Comparison of ENCODE assay signal across 26 mouse cellular contexts in the genomic region with DNA sequence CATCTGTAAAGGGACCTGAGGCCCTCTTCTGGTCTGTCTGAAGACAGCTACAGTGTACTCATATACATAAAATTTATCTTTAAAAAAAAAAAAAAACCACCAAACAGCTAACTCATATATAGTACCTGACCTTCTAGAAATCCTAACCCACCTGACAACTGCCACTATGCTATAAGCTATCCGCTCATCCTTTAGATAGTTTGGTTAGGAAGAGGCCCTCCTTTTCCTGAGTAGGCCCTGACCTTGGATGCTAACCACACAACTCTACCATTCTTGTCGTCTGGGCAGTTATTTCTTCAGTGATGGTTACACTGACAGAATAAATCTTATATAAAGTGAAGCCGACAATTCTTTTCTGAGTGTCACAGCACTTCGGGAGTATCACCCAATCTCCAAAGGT.
"Had no signal": no experiment of that assay in that cellular context is flagged by ENCODE, and none has a peak within 500 bp of the region (broad histone marks: within the 10 kb centered on the region; RNA-seq: fewer than 3 reads in every experiment).

No protein-coding gene starts in this region.

- H3K9ac ChIP-seq: embryonic facial prominence, embryonic 12.5 days; embryonic facial prominence, embryonic 13.5 days; embryonic facial prominence, embryonic 15.5 days; forebrain, embryonic 12.5 days; forebrain, embryonic 13.5 days; forebrain, embryonic 15.5 days; forebrain, postnatal 0 days had no signal

- ATAC-seq: forebrain, embryonic 13.5 days; forebrain, embryonic 14.5 days; forebrain, embryonic 15.5 days; forebrain, embryonic 16.5 days; forebrain, postnatal 0 days had no signal

- H3K4me2 ChIP-seq: embryonic facial prominence, embryonic 12.5 days; embryonic facial prominence, embryonic 13.5 days; embryonic facial prominence, embryonic 15.5 days; forebrain, embryonic 12.5 days; forebrain, embryonic 13.5 days; forebrain, embryonic 15.5 days had no signal

- H3K9me3 ChIP-seq: embryonic facial prominence, embryonic 10.5 days; embryonic facial prominence, embryonic 12.5 days; embryonic facial prominence, embryonic 13.5 days; embryonic facial prominence, embryonic 15.5 days; forebrain, embryonic 10.5 days; forebrain, embryonic 12.5 days; forebrain, embryonic 13.5 days; forebrain, embryonic 15.5 days had no signal

- H3K27ac ChIP-seq: embryonic facial prominence, embryonic 10.5 days; embryonic facial prominence, embryonic 12.5 days; embryonic facial prominence, embryonic 13.5 days; embryonic facial prominence, embryonic 15.5 days; forebrain, embryonic 10.5 days; forebrain, embryonic 12.5 days; forebrain, embryonic 13.5 days; forebrain, embryonic 15.5 days; gastrocnemius, adult 2 months; heart, adult 2 months had no signal

- DNase-seq: cerebellum, adult 9-11 months; cerebellum, postnatal 10 days; cerebellum, postnatal 14 days; cerebellum, postnatal 25 days; cerebellum, postnatal 36 days; embryo, embryonic 11 days; forebrain, postnatal 0 days; gastrocnemius, adult 2 months; gastrocnemius, postnatal 10 days; gastrocnemius, postnatal 14 days; gastrocnemius, postnatal 25 days; gastrocnemius, postnatal 36 days; heart, adult 11 months; heart, adult 18-20 months; heart, adult 2 months had no signal

- H3K27me3 ChIP-seq: embryonic facial prominence, embryonic 12.5 days; embryonic facial prominence, embryonic 13.5 days; embryonic facial prominence, embryonic 15.5 days; forebrain, embryonic 12.5 days; forebrain, embryonic 13.5 days; forebrain, embryonic 15.5 days had no signal

- H3K4me1 ChIP-seq: embryonic facial prominence, embryonic 10.5 days; embryonic facial prominence, embryonic 15.5 days; forebrain, embryonic 10.5 days; forebrain, embryonic 12.5 days; forebrain, embryonic 13.5 days; forebrain, embryonic 15.5 days had no signal

- H3K4me3 ChIP-seq: embryonic facial prominence, embryonic 10.5 days; embryonic facial prominence, embryonic 12.5 days; embryonic facial prominence, embryonic 13.5 days; embryonic facial prominence, embryonic 15.5 days; erythroblast, embryonic 14.5 days; forebrain, embryonic 10.5 days; forebrain, embryonic 12.5 days; forebrain, embryonic 13.5 days; forebrain, embryonic 15.5 days; gastrocnemius, adult 2 months; heart, adult 2 months had no signal
